Mouse (Mus musculus): ENCODE data around the gene Ift52.
"Not testable (repeated sequence)": the region's sequence is repeated elsewhere in the genome, so short reads cannot be mapped to it uniquely, and the experiment has no call there.

Ift52 gene

GRCm38 (mm10) chr2:163054335-163054840 lies 37.2 kb downstream of the Ift52 start, which contains the start of gene Mybl2:
TSS of gene Mybl2 (plus strand) at chr2:163054687.
- DNase-seq (ENCODE audit: low read depth, low spot score), result peak; percentile 96
- no peaks in the 10 kb centered on the region for H3K27me3 ChIP-seq (ENCODE audit: control insufficient read depth, insufficient read depth, low read length, poor library complexity, severe bottlenecking)
- H3K36me3 ChIP-seq (ENCODE audit: control insufficient read depth, insufficient read depth, low read length, poor library complexity, severe bottlenecking), result no peaks in the 10 kb centered on the region

GRCm38 (mm10) chr2:163054891-163055494 lies 37.8 kb downstream of the Ift52 start:
- H3K27me3 ChIP-seq (ENCODE audit: control insufficient read depth, insufficient read depth, low read length, poor library complexity, severe bottlenecking), result no peaks in the 10 kb centered on the region
- no peaks in the 10 kb centered on the region for H3K36me3 ChIP-seq (ENCODE audit: control insufficient read depth, insufficient read depth, low read length, poor library complexity, severe bottlenecking)
- DNase-seq (ENCODE audit: low read depth, low spot score), result peak; percentile 36

- H3K36me3 ChIP-seq (ENCODE audit: control insufficient read depth, insufficient read depth, low read length, poor library complexity, severe bottlenecking), result no peaks in the 10 kb centered on the region
- H3K27me3 ChIP-seq (ENCODE audit: control insufficient read depth, insufficient read depth, low read length, poor library complexity, severe bottlenecking), result no peaks in the 10 kb centered on the region
- no peak for DNase-seq (ENCODE audit: low read depth, low spot score)
Observed at GRCm38 (mm10) chr2:163055715-163056114, 38.6 kb downstream of the Ift52 start.

GRCm38 (mm10) chr2:163056584-163056983 lies 39.4 kb downstream of the Ift52 start:
- Histone ChIP-seq H3K36me3 (ENCODE audit: control insufficient read depth, insufficient read depth, low read length, poor library complexity, severe bottlenecking) (no peaks in the 10 kb centered on the region), H3K27me3 (ENCODE audit: control insufficient read depth, insufficient read depth, low read length, poor library complexity, severe bottlenecking) (no peaks in the 10 kb centered on the region)
- DNase-seq (ENCODE audit: low read depth, low spot score), result no peak

- not testable (repeated sequence) for H3K27me3 ChIP-seq (ENCODE audit: control insufficient read depth, insufficient read depth, low read length, poor library complexity, severe bottlenecking); H3K36me3 ChIP-seq (ENCODE audit: control insufficient read depth, insufficient read depth, low read length, poor library complexity, severe bottlenecking); DNase-seq (ENCODE audit: low read depth, low spot score)
Observed at GRCm38 (mm10) chr2:163058981-163059380, 41.8 kb downstream of the Ift52 start.

GRCm38 (mm10) chr2:163060630-163061029 lies 43.5 kb downstream of the Ift52 start:
- H3K36me3 ChIP-seq (ENCODE audit: control insufficient read depth, insufficient read depth, low read length, poor library complexity, severe bottlenecking), result no peaks in the 10 kb centered on the region
- no peak for DNase-seq (ENCODE audit: low read depth, low spot score)
- H3K27me3 ChIP-seq (ENCODE audit: control insufficient read depth, insufficient read depth, low read length, poor library complexity, severe bottlenecking), result no peaks in the 10 kb centered on the region

GRCm38 (mm10) chr2:163061203-163062118 lies 44.3 kb downstream of the Ift52 start:
- Histone ChIP-seq H3K27me3 (ENCODE audit: control insufficient read depth, insufficient read depth, low read length, poor library complexity, severe bottlenecking) (no peaks in the 10 kb centered on the region), H3K36me3 (ENCODE audit: control insufficient read depth, insufficient read depth, low read length, poor library complexity, severe bottlenecking) (no peaks in the 10 kb centered on the region)
- no peak for DNase-seq (ENCODE audit: low read depth, low spot score)

- DNase-seq (ENCODE audit: low read depth, low spot score), result no peak
- Histone ChIP-seq H3K27me3 (ENCODE audit: control insufficient read depth, insufficient read depth, low read length, poor library complexity, severe bottlenecking) (no peaks in the 10 kb centered on the region), H3K36me3 (ENCODE audit: control insufficient read depth, insufficient read depth, low read length, poor library complexity, severe bottlenecking) (no peaks in the 10 kb centered on the region)
Observed at GRCm38 (mm10) chr2:163062119-163062508, 45.0 kb downstream of the Ift52 start.

- H3K36me3 ChIP-seq (ENCODE audit: control insufficient read depth, insufficient read depth, low read length, poor library complexity, severe bottlenecking), result no peaks in the 10 kb centered on the region
- H3K27me3 ChIP-seq (ENCODE audit: control insufficient read depth, insufficient read depth, low read length, poor library complexity, severe bottlenecking), result no peaks in the 10 kb centered on the region
- no peak for DNase-seq (ENCODE audit: low read depth, low spot score)
Observed at GRCm38 (mm10) chr2:163066326-163066725, 49.2 kb downstream of the Ift52 start.

- DNase-seq (ENCODE audit: low read depth, low spot score), result no peak
- Histone ChIP-seq H3K27me3 (ENCODE audit: control insufficient read depth, insufficient read depth, low read length, poor library complexity, severe bottlenecking) (no peaks in the 10 kb centered on the region), H3K36me3 (ENCODE audit: control insufficient read depth, insufficient read depth, low read length, poor library complexity, severe bottlenecking) (no peaks in the 10 kb centered on the region)
Observed at GRCm38 (mm10) chr2:163067233-163067632, 50.1 kb downstream of the Ift52 start.

GRCm38 (mm10) chr2:163070213-163070612 lies 53.1 kb downstream of the Ift52 start:
- Histone ChIP-seq H3K36me3 (ENCODE audit: control insufficient read depth, insufficient read depth, low read length, poor library complexity, severe bottlenecking) (0 out of 2 replicates have a peak, but pooled peaks cover 2% of the 10 kb centered on the region), H3K27me3 (ENCODE audit: control insufficient read depth, insufficient read depth, low read length, poor library complexity, severe bottlenecking) (no peaks in the 10 kb centered on the region)
- DNase-seq (ENCODE audit: low read depth, low spot score), result no peak

- H3K27me3 ChIP-seq (ENCODE audit: control insufficient read depth, insufficient read depth, low read length, poor library complexity, severe bottlenecking), result no peaks in the 10 kb centered on the region
- no peak for DNase-seq (ENCODE audit: low read depth, low spot score)
- H3K36me3 ChIP-seq (ENCODE audit: control insufficient read depth, insufficient read depth, low read length, poor library complexity, severe bottlenecking), result 0 out of 2 replicates have a peak, but pooled peaks cover 2% of the 10 kb centered on the region
Observed at GRCm38 (mm10) chr2:163071590-163071989, 54.4 kb downstream of the Ift52 start.

- DNase-seq (ENCODE audit: low read depth, low spot score), result no peak
- no peaks in the 10 kb centered on the region for H3K27me3 ChIP-seq (ENCODE audit: control insufficient read depth, insufficient read depth, low read length, poor library complexity, severe bottlenecking)
- 0 out of 2 replicates have a peak, but pooled peaks cover 2% of the 10 kb centered on the region for H3K36me3 ChIP-seq (ENCODE audit: control insufficient read depth, insufficient read depth, low read length, poor library complexity, severe bottlenecking)
Observed at GRCm38 (mm10) chr2:163073023-163073757, 56.0 kb downstream of the Ift52 start.

- no peak for DNase-seq (ENCODE audit: low read depth, low spot score)
- H3K36me3 ChIP-seq (ENCODE audit: control insufficient read depth, insufficient read depth, low read length, poor library complexity, severe bottlenecking), result 0 out of 2 replicates have a peak, but pooled peaks cover 2% of the 10 kb centered on the region
- no peaks in the 10 kb centered on the region for H3K27me3 ChIP-seq (ENCODE audit: control insufficient read depth, insufficient read depth, low read length, poor library complexity, severe bottlenecking)
Observed at GRCm38 (mm10) chr2:163074006-163074405, 56.9 kb downstream of the Ift52 start.

All from splenic B cell, adult 2 months (primary cell).